Mouse (Mus musculus): Measurements from ENCODE around the gene Plagl1.

Plagl1 gene

DNA sequence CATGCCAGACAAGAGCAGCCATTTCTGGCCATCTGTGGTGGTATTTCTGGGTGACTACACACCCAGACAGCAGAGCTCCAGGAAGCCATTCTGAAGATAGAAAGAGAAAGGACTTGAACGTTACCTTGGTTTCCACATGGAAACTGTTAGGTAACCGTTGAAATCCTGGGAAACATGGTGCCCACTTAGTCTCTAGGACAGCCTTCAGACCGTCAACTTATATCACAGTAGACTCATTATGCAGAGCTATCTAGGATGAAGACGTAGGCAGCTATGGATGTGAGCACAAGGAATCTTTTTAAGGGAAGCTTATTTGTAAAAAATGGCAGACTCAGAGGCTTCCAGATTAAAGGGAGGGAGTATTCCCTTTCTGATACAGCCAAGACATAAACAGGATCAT, 73.5 kb downstream of the Plagl1 start:
- DNase-seq (ENCODE audit: low read depth, low spot score): no peak

DNA sequence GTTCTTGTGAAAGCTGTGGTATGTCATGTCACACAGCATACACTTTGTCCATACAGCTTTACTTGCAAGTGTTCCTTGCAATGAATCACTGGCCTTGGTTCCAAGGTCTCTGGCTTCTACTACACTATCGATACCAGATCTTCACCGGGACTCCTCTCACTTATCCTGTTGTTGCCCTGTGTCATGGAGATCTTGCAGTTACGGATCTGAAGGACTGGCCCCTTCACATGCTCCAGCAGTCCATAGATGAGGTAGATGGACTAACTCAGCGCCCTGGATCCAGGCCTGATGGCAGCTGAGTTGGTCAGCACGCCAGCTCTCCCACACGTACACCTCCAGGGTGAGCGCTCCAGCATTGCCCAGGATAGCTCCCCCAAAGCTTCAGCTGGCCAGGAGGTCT, 75.0 kb downstream of the Plagl1 start:
- DNase-seq (ENCODE audit: low read depth, low spot score): no peak

GRCm38 (mm10) chr10:13135751-13136150, 75.4 kb downstream of the Plagl1 start:
- DNase-seq (ENCODE audit: low read depth, low spot score): no peak

DNA sequence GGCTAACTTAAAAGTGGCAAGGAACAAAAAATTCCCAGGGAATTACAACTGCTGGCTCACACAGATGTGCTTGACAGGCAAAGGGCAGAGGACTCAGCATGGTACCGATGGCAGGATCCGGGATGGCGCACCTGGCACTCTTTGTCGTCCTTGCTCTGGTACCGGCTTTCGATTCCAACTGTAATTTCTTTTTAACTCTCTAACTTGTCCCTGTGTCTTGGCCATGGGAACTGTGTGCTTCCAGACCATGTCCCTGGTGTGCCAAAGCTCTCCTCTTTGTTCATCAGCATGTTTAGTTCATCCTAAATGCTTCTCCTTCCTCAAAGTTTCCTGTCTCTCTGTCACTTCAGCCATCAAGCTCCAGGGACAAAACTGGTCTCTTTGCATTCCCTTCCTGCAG, 77.6 kb downstream of the Plagl1 start:
- no peak for DNase-seq (ENCODE audit: low read depth, low spot score)

- no peak for DNase-seq (ENCODE audit: low read depth, low spot score)
Observed at GRCm38 (mm10) chr10:13140434-13140833, 80.1 kb downstream of the Plagl1 start.

DNA sequence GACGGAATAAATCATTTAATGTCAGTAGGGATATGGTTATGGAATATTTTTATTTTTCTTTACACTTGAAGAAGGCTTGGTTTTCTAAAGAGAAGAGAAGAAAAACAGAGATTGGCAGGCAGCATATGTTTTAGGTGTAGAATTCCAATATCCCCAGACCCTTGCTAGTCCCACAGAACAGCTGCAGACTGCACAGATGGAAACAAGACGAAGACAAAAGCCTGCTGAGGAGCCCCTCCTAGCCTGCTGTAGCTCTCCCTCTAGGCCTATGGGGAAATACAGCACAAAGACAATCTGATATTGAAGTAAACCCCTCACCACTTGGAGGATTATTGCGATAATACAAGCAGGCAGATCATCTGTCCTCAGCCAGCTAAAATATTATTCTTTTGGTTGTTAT, 90.1 kb downstream of the Plagl1 start:
- no peak for DNase-seq (ENCODE audit: low read depth, low spot score)

GRCm38 (mm10) chr10:13151353-13151752, 91.0 kb downstream of the Plagl1 start:
- no peak for DNase-seq (ENCODE audit: low read depth, low spot score)

- DNase-seq (ENCODE audit: low read depth, low spot score): no peak
Observed at GRCm38 (mm10) chr10:13152811-13153364, 92.6 kb downstream of the Plagl1 start.

GRCm38 (mm10) chr10:13155377-13155776, 95.1 kb downstream of the Plagl1 start:
- no peak for DNase-seq (ENCODE audit: low read depth, low spot score)

- DNase-seq (ENCODE audit: low read depth, low spot score): no peak
Observed at GRCm38 (mm10) chr10:13160913-13161312, 100.6 kb downstream of the Plagl1 start.

DNA sequence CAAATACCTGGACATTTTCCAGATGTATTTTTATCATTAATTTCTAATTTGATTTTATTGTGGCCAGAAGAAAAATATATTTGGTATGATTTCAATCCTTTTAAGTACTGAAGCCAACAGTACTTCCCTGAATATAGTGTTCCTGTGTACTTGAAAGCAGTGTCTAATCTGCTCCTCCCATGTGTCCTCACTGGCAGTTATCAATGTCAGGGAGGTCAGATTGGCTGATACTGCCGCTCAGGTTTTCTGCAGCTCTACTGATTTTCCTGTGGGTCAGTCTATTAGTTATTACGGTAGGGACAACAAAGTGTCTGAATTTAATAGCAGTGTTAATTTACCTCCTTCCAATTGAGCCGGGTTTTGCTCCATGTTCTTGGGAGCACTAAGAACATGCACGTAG, 101.7 kb downstream of the Plagl1 start:
- DNase-seq (ENCODE audit: low read depth, low spot score): no peak

DNA sequence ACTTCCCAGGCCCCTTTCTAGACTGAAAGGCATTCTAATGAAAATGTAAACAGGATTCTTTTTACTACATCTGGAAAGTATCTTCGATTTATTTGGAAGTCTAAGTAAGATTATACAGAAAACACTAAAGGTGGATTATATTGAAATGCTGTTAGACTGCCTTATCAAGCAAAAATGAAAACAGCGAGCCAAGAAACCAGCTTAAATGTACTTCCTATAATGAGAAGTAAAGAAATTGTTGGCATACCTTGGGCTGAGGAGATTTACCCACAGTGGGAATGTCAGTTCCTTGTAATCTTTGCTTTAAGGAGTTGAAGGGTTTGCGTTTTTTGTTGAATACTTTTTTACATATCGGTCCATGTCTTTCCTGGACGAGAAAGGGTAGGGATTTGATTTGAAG, 108.2 kb downstream of the Plagl1 start:
- no peak for DNase-seq (ENCODE audit: low read depth, low spot score)

DNA sequence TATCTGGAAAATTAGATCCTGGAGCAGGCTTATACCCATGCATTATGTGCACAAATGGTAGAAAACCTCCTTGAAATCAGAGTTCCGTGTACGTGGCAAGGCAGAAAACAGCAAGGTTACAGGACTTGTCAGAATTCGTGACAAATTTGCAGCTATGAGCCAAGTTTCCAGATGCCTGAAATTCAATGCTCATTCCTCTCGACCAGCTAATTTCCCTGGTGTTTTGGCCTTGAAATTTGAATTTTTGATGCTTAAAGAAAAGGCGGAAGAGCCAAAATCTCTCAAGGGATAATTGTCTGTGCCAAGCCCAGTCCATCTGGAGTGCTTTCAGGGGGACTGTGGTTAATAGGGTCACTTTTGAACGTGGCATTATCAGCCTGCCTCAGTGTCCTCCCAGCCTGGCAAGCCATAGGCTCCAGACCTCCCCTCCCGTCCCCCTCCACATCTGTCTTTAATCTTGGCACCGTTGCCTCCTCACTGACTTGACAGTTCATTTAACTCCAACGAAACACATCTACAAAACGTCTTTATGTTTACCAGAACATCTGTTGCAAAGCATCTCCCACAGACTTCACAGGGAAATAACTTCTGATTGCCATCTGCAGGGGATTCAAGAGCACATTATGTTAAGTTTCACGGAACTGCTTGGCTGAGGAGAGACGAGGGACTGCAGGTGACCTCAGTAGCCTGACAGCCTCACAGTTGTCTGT, 110.6 kb downstream of the Plagl1 start:
- DNase-seq (ENCODE audit: low read depth, low spot score): no peak

- DNase-seq (ENCODE audit: low read depth, low spot score): no peak
Observed at GRCm38 (mm10) chr10:13171461-13171860, 111.2 kb downstream of the Plagl1 start.

DNA sequence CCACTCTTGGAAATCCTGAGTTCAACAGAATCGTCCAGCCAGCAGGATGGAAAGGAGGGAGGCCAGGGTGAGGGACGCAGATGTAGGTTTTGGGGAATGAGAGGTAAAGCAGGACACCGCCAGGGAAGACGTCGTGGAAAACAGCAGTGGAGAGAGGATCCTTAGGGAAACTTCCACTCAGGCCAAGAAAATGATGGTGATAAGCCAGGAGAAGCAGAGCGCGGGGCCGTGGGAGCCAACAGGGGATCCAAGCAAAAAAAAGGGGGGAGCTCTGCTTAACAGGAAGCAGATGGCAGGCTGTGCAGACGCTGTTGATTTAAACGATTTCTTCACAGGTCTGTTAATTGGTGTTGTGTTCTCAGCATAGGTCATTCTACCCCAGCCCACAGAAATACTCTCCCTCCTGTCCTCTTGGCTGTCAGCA, 112.5 kb downstream of the Plagl1 start:
- no peak for DNase-seq (ENCODE audit: low read depth, low spot score)

DNA sequence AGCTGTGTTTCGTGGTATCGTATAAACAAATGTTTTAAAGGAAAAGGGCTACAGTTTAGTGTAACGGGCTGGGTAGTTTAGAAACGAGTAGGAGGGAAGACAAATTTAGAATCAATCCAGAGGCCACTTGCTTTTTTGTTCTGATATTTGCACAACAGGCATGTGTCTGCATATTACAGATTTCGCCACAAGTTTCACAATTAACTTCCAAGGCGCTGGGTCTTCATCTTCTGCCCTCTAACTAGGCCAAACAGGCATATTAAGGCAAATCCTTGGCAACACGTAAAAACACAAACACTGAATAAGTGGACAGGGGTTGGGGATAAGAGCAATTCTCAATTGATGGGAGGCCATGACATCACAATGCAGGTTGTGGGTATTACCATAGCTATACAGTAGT, 115.6 kb downstream of the Plagl1 start:
- no peak for DNase-seq (ENCODE audit: low read depth, low spot score)

DNA sequence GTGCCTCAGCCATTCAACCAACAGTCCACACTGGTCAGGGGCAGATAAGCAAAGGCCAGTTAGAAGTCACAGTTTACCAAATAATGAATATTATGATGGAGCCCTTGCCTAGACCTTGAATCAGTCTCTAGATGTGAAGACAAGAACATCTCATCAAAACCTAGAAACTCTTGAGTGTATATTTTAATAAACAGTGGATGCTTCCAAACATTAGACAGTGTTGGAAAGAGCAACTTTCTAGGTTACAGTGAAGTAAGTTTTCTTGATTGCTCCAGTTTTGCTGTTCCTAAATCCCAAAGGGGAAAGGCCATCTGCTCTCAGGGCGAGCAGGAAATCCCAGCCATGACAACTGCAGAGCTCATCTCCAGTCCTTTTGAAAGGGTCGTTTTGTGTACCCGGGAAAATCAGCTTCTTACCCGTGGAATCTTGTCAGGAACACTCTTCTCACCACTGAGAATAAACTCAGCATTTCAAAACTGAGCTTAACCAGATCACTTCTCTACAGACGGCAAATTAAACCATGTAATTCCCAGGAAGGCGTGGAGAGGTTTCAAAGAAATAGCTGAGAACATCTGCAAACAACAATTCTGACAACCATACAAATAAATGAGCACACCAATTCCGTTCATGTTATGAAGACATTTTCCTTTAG, 117.8 kb downstream of the Plagl1 start, which contains the start of gene Zc2hc1b:
Gene Zc2hc1b, minus strand, starts transcription at position 51 of the 652 bp plus-strand sequence.
- DNase-seq (ENCODE audit: low read depth, low spot score): no peak

DNA sequence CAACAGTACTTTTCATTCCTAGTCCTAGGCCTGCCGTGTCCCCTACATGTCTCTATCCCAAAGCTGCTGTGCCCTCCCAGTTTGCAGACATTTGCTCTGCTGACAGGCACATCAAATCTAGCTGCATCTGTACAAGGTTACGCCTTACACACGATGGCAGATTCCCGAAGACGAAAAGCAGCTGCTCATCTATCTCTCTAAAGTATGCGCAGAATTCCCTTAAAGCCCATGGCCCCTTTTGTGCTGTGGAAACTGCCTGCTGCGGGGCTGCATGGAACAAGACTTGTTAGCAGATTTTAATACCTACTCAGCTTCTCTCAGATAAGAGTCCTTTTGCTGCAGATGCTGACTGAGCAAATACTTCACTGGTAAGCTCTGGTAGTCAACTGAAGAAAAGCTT, 119.9 kb downstream of the Plagl1 start:
- no peak for DNase-seq (ENCODE audit: low read depth, low spot score)
